Comparison of ENCODE assay signal across 25 mouse cellular contexts in the genomic region with DNA sequence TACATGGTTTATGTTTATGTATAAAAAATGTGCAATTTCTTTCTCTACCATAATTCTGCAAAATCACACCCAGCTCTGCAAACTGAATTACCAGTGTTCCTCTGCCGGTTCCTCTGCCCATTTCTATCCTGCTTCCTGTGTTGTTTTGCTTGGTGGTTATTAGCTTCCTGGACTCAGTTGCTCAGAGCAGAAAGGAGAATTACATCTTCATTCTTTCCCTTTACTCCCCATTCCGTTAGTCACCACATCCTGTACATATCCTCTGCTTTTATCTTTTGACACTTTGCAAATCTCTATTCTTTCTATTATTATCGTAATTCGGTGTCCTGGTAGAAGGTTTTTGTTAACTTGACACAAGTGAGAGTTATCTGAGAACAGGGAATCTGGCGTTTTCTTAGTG.
"Had no signal": no experiment of that assay in that cellular context is flagged by ENCODE, and none has a peak within 500 bp of the region (broad histone marks: within the 10 kb centered on the region; RNA-seq: fewer than 3 reads in every experiment).

No protein-coding gene starts in this region.

- H3K27ac ChIP-seq: heart, adult 2 months; heart, embryonic 13.5 days; heart, embryonic 15.5 days; hindbrain, embryonic 13.5 days; hindbrain, embryonic 15.5 days; hindbrain, postnatal 0 days; intestine, embryonic 15.5 days; layer of hippocampus, adult 2 months; left cerebral cortex, adult 2 months; limb, embryonic 10.5 days; limb, embryonic 12.5 days; liver, embryonic 12.5 days; liver, embryonic 14.5 days had no signal

- H3K4me2 ChIP-seq: heart, embryonic 11.5 days; heart, embryonic 13.5 days; heart, embryonic 15.5 days; hindbrain, embryonic 13.5 days; hindbrain, embryonic 15.5 days; intestine, embryonic 15.5 days; limb, embryonic 12.5 days; liver, embryonic 12.5 days had no signal

- DNase-seq: gastrocnemius, postnatal 14 days; gastrocnemius, postnatal 36 days; heart, adult 11 months; heart, adult 2 months; heart, postnatal 14 days; heart, postnatal 36 days; kidney, adult 11 months; kidney, adult 2 months; kidney, postnatal 10 days; kidney, postnatal 25 days; kidney, postnatal 4 days; liver had no signal

- H3K27me3 ChIP-seq: heart, embryonic 13.5 days; heart, embryonic 15.5 days; hindbrain, embryonic 13.5 days; hindbrain, embryonic 15.5 days; intestine, embryonic 15.5 days; limb, embryonic 12.5 days; liver, embryonic 12.5 days had no signal

- ATAC-seq: hindbrain, postnatal 0 days; intestine, embryonic 15.5 days; liver, embryonic 12.5 days had no signal

- H3K4me3 ChIP-seq: heart, adult 2 months; heart, embryonic 13.5 days; heart, embryonic 15.5 days; hindbrain, embryonic 13.5 days; hindbrain, embryonic 15.5 days; intestine, embryonic 15.5 days; layer of hippocampus, adult 2 months; left cerebral cortex, adult 2 months; limb, embryonic 10.5 days; limb, embryonic 12.5 days; liver, embryonic 12.5 days had no signal

- H3K36me3 ChIP-seq: heart, embryonic 13.5 days; heart, embryonic 15.5 days; hindbrain, embryonic 13.5 days; hindbrain, embryonic 15.5 days; intestine, embryonic 15.5 days; limb, embryonic 10.5 days; limb, embryonic 12.5 days; liver, embryonic 12.5 days had no signal

- H3K9ac ChIP-seq: heart, embryonic 13.5 days; heart, embryonic 15.5 days; hindbrain, embryonic 13.5 days; hindbrain, embryonic 15.5 days; intestine, embryonic 15.5 days; limb, embryonic 12.5 days; liver, embryonic 12.5 days; liver, embryonic 14.5 days had no signal

- H3K9me3 ChIP-seq: heart, embryonic 13.5 days; heart, embryonic 15.5 days; hindbrain, embryonic 13.5 days; hindbrain, embryonic 15.5 days; intestine, embryonic 15.5 days; limb, embryonic 10.5 days; limb, embryonic 12.5 days; liver, embryonic 12.5 days had no signal

- H3K4me1 ChIP-seq: heart, embryonic 13.5 days; heart, embryonic 15.5 days; hindbrain, embryonic 13.5 days; hindbrain, embryonic 15.5 days; intestine, embryonic 15.5 days; limb, embryonic 10.5 days; limb, embryonic 12.5 days; liver, embryonic 12.5 days had no signal
